Mouse (Mus musculus) B cell, adult 2 months (primary cell): ENCODE data around the gene Map3k1.
"Not testable (repeated sequence)": the region's sequence is repeated elsewhere in the genome, so short reads cannot be mapped to it uniquely, and the experiment has no call there.

Source experiments
- DNase-seq, 2 experiments: peaks; one replicate each; pipeline ENCODE4 v3.0.0; 2022

Gene Map3k1

DNA sequence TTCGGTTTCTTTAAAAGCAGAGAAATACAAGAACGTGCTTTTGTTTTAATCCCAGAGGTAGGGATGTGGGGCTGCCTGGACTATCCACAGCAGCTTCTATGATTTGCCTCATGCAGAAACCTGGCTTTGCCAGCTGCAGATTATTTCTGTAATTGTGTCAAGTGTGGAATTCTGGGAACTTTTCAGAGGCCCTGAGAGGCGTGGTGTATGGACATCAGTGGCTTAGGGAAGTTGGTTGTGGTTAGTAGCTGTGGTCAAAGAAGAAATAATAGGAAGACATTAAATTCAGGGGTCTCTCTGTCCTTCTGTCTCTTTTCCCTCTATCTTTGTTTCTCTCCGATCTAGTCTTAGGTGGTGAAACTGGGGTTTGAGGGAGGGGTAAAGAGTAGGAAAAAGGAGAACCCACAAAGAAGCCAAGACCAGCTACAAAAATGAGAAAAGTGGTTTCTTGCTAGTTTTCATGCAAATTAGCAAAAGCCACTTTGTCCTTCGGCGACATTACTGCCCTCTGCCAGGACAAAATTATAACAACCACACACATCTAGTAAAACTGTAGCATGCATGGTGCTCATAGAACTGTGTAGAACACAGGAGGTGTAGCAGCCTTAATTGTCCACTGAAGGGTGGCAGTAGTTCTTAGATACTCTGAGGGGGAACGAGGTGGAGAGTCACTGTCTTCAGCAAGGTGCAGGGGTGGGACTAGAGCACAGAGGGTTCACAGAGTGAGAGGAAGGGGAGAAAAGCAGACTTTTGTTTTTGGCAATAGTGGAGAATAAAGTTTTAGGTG is 67.4 kb downstream of the Map3k1 start:
- peak in 1 of 2 experiments; percentile 11 for DNase-seq

DNA sequence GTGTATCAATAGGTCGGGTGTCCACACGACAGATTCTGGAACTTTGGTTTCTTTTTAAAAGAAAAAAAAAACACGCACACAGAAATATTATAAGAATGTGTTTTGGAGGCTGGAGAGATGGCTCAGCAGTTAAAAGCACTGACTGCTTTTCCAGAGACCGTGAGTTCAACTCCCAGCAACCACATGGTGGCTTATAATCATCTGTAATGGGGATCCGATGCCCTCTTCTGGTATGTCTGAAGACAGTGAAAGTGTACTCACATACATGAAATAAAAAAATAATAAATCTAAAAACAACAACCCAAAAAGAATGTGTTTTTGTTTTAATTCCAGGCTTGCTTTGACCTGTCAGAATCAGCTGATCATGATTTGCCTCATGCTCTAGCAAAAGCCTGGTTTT is 81.9 kb downstream of the Map3k1 start:
- no peak for DNase-seq

DNA sequence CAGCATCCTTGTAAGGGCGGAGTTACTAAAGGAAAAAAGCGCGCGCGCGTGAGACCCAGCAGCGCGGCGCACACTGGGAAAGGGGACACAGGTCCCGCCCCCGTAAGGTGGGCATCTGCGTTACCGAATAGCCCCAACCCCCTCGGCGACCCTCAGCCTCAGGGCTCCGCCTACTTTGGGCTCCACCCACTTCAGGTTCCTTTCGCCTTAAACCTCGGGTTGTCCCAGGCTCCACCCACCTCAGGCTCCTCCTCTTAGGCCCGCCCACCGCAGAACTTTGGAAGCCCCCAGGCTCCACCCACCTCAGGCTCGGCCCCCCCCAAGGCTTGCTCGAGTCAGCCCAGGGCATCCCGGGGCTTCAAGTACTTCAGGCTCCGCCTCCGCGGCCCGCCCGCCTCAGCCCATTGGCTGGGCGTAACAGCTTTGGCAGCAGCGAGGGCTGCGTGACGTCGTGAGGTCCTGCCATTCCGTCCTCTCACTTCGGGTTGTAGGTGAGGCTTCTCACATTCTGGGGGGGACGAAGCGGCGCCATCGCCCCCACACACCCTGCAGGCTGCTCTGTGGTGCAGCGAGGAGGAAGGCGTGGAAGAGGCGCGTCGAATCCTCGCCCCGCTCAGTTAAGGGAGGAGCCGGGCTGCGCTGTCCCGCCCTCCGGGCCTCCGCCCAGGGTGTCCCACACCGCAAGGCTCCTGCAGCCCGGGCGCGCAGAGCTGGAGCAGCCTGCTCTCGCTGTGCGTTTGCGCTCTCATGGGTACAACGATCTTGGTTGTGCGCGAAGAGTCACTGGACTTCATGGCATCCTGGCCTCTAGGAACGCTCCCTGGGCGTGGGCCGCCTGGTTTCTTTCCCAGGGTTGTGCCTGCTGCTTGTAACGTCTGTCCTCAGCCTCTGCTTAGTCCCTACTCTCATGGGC is 83.4 kb downstream of the Map3k1 start:
- DNase-seq, result peak; percentile 98 to 99

DNA sequence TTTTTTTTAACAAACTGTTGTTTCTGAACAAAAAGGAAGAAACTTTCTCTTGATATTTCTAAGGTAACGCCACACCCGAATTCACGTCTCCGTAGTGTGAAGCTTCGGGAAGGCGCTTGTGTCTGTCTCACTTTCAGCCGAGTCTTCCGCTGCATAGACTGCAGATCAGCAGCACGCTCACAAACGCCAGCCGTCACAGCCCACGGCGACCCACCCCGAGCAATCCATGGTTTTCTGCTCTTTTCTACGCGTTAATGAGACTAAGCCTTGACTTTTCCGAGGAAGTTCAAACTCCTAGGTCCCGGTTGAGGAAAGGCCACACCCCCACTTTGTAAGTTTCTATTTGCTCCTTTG is 84.0 kb downstream of the Map3k1 start:
- DNase-seq, result no peak

DNA sequence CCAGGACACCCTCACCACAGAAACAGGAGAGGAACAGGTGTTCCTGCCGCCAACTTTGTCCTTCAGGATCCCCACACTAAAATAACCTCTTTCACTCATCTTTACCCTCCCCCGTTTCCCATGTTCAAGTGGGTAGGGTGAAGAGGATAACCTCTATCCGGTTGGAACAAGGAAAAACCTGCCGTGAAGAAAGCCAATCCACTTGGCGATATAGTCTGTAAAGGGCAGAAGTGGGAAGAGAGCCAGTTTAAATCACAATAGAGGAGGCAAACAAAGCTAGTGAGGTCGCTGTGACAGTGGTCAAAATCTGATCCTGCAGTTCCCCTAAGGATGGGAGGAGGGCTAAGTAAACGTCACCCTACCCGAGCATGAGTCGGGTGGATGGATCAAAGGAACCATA is 89.1 kb downstream of the Map3k1 start:
- DNase-seq, result no peak

DNA sequence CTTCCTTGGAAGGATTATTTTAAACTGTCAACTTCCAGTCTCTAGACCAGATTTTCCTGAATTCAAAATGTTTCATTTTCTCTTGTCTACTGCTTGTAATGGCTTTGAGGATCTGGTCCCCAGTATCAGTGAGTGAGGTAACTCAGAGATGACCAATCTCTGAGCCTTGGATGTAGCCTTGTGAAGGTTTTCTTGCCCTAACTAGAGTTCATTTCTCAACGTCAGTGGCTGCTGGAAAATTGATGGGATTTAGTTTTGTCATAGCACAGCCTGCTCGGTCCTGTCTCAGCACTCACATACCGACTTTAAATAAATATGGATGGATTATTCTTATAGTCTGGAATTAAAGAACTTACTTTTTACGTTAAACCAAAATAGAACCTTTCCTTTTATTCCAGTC is 98.3 kb downstream of the Map3k1 start:
- no peak for DNase-seq

DNA sequence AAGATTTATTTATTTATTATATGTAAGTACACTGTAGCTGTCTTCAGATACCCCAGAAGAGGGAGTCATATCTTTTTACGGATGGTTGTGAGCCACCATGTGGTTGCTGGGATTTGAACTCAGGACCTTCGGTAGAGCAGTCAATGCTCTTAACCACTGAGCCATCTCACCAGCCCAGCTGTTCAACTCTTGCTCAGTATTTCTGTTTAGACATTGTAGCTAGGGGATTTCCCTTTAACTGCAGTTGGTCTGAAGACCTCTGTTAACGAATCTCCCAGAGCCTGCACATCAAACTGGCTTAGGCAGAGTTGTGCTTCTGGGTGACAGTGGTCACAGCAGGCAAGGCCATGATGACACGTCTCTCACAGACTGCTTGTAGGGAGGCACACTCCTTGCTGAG is 104.8 kb downstream of the Map3k1 start:
- DNase-seq, result not testable (repeated sequence)

DNA sequence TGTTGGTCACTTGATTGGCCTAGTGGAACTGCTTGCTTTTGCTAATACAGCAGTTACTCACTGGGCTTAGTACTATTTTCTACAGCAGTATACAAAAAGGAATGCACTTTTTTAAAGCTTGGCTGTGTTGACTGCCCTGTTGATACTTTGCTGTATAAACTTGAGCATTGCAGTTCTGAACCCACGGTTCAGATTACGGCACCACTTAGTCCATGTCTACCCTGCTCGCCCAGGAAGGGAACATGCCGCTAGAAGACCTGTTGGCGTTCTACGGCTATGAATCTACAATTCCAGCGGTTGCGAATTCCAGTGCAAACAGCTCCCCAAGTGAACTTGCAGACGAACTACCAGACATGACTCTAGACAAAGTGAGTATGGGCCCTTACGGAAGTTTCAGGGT is 105.4 kb downstream of the Map3k1 start:
- DNase-seq, result no peak
